22 mouse cellular contexts compared by ENCODE assay signal in the genomic region with DNA sequence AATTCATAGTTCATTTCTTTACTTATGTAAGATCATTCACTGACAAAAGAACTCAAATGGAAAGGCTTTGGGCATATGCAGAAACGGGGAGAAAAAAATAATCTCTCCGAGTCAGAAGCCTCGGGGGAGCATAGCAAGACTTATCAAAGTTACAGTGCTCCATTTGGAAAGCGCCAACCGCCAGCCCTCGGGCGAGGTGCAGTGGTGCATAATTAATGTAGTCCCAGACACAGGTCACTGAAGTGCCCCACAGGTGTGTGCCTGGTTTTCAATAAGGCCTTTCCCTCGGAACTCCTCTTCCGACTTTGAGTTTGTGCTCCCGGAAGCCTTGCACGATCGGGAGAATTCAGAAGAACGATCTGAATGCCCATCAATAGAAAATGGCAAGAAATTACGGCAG. TPM values are rescaled to one million over a fixed set of nuclear protein-coding genes. Genes with fewer than 3 reads are reported as not detected.
DNase-seq lines count a peak whose midpoint lies in the region; ATAC-seq and TF ChIP-seq lines count a peak whose summit lies in the region.
"Had no signal": no experiment of that assay in that cellular context is flagged by ENCODE, and none has a peak within 500 bp of the region (broad histone marks: within the 10 kb centered on the region; RNA-seq: fewer than 3 reads in every experiment).

No protein-coding gene starts in this region.

- H3K4me3 ChIP-seq in kidney, embryonic 14.5 days (ENCODE audit: low read length), result no peak overlapping the region
- no peak overlapping the region for H3K4me3 ChIP-seq in kidney, embryonic 15.5 days (replicated peaks)
- H3K4me3 ChIP-seq: embryonic facial prominence, embryonic 10.5 days; embryonic facial prominence, embryonic 12.5 days; forebrain, embryonic 13.5 days; forebrain, embryonic 15.5 days had no signal

- ATAC-seq in kidney, embryonic 14.5 days (ENCODE audit: low FRiP score, low TSS enrichment), result no peak
- no peak for ATAC-seq in kidney, embryonic 15.5 days (replicated peaks; ENCODE audit: low FRiP score)
- ATAC-seq: forebrain, embryonic 13.5 days; forebrain, embryonic 15.5 days had no signal

- no peak overlapping the region for H3K9ac ChIP-seq in kidney, embryonic 14.5 days (ENCODE audit: low read depth, low read length)
- H3K9ac ChIP-seq in kidney, embryonic 15.5 days, result no peak overlapping the region
- H3K9ac ChIP-seq: embryonic facial prominence, embryonic 12.5 days; forebrain, embryonic 13.5 days; forebrain, embryonic 15.5 days had no signal

- H3K36me3 ChIP-seq in kidney, embryonic 14.5 days (ENCODE audit: control insufficient read depth, insufficient read depth, low read length), result no peaks in the 10 kb centered on the region
- no peaks in the 10 kb centered on the region for H3K36me3 ChIP-seq in kidney, embryonic 15.5 days
- H3K36me3 ChIP-seq: embryonic facial prominence, embryonic 10.5 days; embryonic facial prominence, embryonic 12.5 days; forebrain, embryonic 15.5 days had no signal

- no peak overlapping the region for H3K4me2 ChIP-seq in kidney, embryonic 14.5 days (replicated peaks; ENCODE audit: low read depth, low read length)
- no peak overlapping the region for H3K4me2 ChIP-seq in kidney, embryonic 15.5 days
- H3K4me2 ChIP-seq: embryonic facial prominence, embryonic 12.5 days; forebrain, embryonic 13.5 days; forebrain, embryonic 15.5 days had no signal

- 67% methylated on average over 14 of the region's 14 CpGs for WGBS in kidney, embryonic 14.5 days
- 68% methylated on average over 14 of the region's 14 CpGs for WGBS in kidney, embryonic 15.5 days

- TF ChIP-seq POLR2A in brain, embryonic 14.5 days (IDR thresholded peaks at IDR 0.05; ENCODE audit: borderline replicate concordance, extremely low read depth, insufficient read depth, insufficient read length, poor library complexity, severe bottlenecking), result no peak

- no peak for TF ChIP-seq CTCF in brain, embryonic 14.5 days (IDR thresholded peaks at IDR 0.05; ENCODE audit: borderline replicate concordance, extremely low read depth, insufficient read depth, insufficient read length)

- H3K9me3 ChIP-seq in kidney, embryonic 14.5 days (ENCODE audit: control insufficient read depth, low read length), result no peaks in the 10 kb centered on the region
- H3K9me3 ChIP-seq in kidney, embryonic 15.5 days (replicated peaks), result no peaks in the 10 kb centered on the region
- H3K9me3 ChIP-seq: embryonic facial prominence, embryonic 10.5 days; embryonic facial prominence, embryonic 12.5 days; forebrain, embryonic 13.5 days; forebrain, embryonic 15.5 days had no signal

- no peaks in the 10 kb centered on the region for H3K27me3 ChIP-seq in kidney, embryonic 14.5 days (ENCODE audit: control insufficient read depth, insufficient read depth, low read length)
- H3K27me3 ChIP-seq in kidney, embryonic 15.5 days, result no peaks in the 10 kb centered on the region
- H3K27me3 ChIP-seq: embryonic facial prominence, embryonic 12.5 days; forebrain, embryonic 13.5 days; forebrain, embryonic 15.5 days had no signal

- H3K4me1 ChIP-seq in kidney, embryonic 14.5 days (ENCODE audit: control insufficient read depth, insufficient read depth, low read length), result peaks cover 3% of the 10 kb centered on the region; the same call in 1 of the 2 replicates
- peaks cover 34% of the 10 kb centered on the region for H3K4me1 ChIP-seq in kidney, embryonic 15.5 days
- H3K4me1 ChIP-seq: forebrain, embryonic 13.5 days; forebrain, embryonic 15.5 days had no signal

- peak; percentile 43 for DNase-seq in kidney, adult 9 months
- DNase-seq in kidney, adult 11 months, result no peak
- DNase-seq in kidney, postnatal 14 days, result peak; percentile 31
- peak; percentile 31 to 57 for DNase-seq in kidney, postnatal 4 days
- peak; percentile 13 for DNase-seq in brain, embryonic 14.5 days (ENCODE audit: low read depth)
- no peak for DNase-seq in lung, postnatal 36 days
- DNase-seq: adrenal gland, adult 2 months; adrenal gland, postnatal 10 days; cerebellum, adult 11-12 months; cerebellum, adult 2 months; cerebellum, adult 9-10 months; cerebellum, postnatal 25 days had no signal

- no peak overlapping the region for H3K27ac ChIP-seq in kidney, embryonic 14.5 days (ENCODE audit: low read depth, low read length)
- H3K27ac ChIP-seq in kidney, embryonic 15.5 days, result no peak overlapping the region
- H3K27ac ChIP-seq: embryonic facial prominence, embryonic 10.5 days; embryonic facial prominence, embryonic 12.5 days; forebrain, embryonic 13.5 days; forebrain, embryonic 15.5 days had no signal

RNA-seq across cellular contexts. Expression of gene Gm10271, which starts 10.3 kb away (rescaled TPM):
- not detected in 2 replicates for polyA plus RNA-seq in kidney, embryonic 14.5 days (2014; fragmentation: Nextera tagmentation; extraction: Ambion mirVana)
- polyA plus RNA-seq in kidney, embryonic 15.5 days (2015; fragmentation: Nextera tagmentation; extraction: Ambion mirVana), result not detected in 2 replicates
- polyA plus RNA-seq in brain, embryonic 14.5 days (2012; rRNA removed), result not detected in 2 replicates
- polyA plus RNA-seq: adrenal gland, adult 2 months; C2C12; cerebellum, adult 2 months; cortical plate, adult 2 months; embryonic facial prominence, embryonic 10.5 days; embryonic facial prominence, embryonic 12.5 days; embryonic facial prominence, embryonic 14.5 days; forebrain, embryonic 11.5 days; forebrain, embryonic 13.5 days; forebrain, embryonic 15.5 days had no signal

RNA-seq across cellular contexts. Expression of gene Rab3ip, which starts 11.6 kb away (rescaled TPM):
- polyA plus RNA-seq in kidney, embryonic 14.5 days (2014; fragmentation: Nextera tagmentation; extraction: Ambion mirVana), result 71.4 and 102 TPM in 2 replicates
- polyA plus RNA-seq in kidney, embryonic 15.5 days (2015; fragmentation: Nextera tagmentation; extraction: Ambion mirVana), result 114 and 121 TPM in 2 replicates
- polyA plus RNA-seq in brain, embryonic 14.5 days (2012; rRNA removed), result 48.9 and 65.7 TPM in 2 replicates

RNA-seq across cellular contexts. Expression of gene Best3, which starts 24.0 kb away (rescaled TPM):
- polyA plus RNA-seq in kidney, embryonic 14.5 days (2014; fragmentation: Nextera tagmentation; extraction: Ambion mirVana), result not detected in 2 replicates
- polyA plus RNA-seq in kidney, embryonic 15.5 days (2015; fragmentation: Nextera tagmentation; extraction: Ambion mirVana), result 0.30 and 0.44 TPM in 2 replicates
- 0.11 and 0.18 TPM in 2 replicates for polyA plus RNA-seq in brain, embryonic 14.5 days (2012; rRNA removed)

Comparison
In these comparisons a context has a peak if more than half of its experiments do, and no peak if none do; other contexts are left out.
1. DNase-seq: peak in kidney, adult 9 months (single experiment), kidney, postnatal 14 days (single experiment), kidney, postnatal 4 days (2 of 2) and brain, embryonic 14.5 days (single experiment); none in kidney, adult 11 months (single experiment) and lung, postnatal 36 days (single experiment).